8 mouse cellular contexts compared by ENCODE assay signal in genomic region chr16:56715608-56716007, GRCm38 (mm10). TPM values are rescaled to one million over a fixed set of nuclear protein-coding genes. Genes with fewer than 3 reads are reported as not detected.
DNase-seq lines count a peak whose midpoint lies in the region; ATAC-seq and TF ChIP-seq lines count a peak whose summit lies in the region.

No protein-coding gene starts in this region.

- H3K27ac ChIP-seq in liver, adult 2 months (replicated peaks; ENCODE audit: insufficient read depth, low read depth, low read length): 0 out of 2 replicates have a peak overlapping the region, but pooled peaks have one; percentile 21
- no peak overlapping the region for H3K27ac ChIP-seq in forebrain, embryonic 11.5 days (ENCODE audit: low read depth, low read length)
- H3K27ac ChIP-seq in limb, embryonic 15.5 days: no peak overlapping the region

- no peak for DNase-seq in liver, adult 2 months (ENCODE audit: extremely low read depth, low read depth, low spot score)
- no peak for DNase-seq in liver
- no peak for DNase-seq in forebrain, embryonic 11.5 days (ENCODE audit: low spot score)
- peak; percentile 43 for DNase-seq in splenic B cell, adult 2 months (ENCODE audit: low read depth, low spot score)
- DNase-seq in cerebellum, adult 8-10 months: no peak
- no peak for DNase-seq in right cerebral cortex, postnatal 25 days
- DNase-seq in lung, adult 2 months: no peak

- no peak for TF ChIP-seq CTCF in liver, adult 2 months (IDR thresholded peaks at IDR 0.05; ENCODE audit: low read depth, low read length)
- TF ChIP-seq CTCF in lung, adult 2 months (IDR thresholded peaks at IDR 0.05; ENCODE audit: insufficient read depth, low read length): no peak

- H3K4me1 ChIP-seq in liver, adult 2 months (ENCODE audit: control insufficient read depth, insufficient read depth, low read length): peaks cover 9% of the 10 kb centered on the region; the same call in 1 of the 2 replicates
- peaks cover 6% of the 10 kb centered on the region; the same call in 1 of the 2 replicates for H3K4me1 ChIP-seq in forebrain, embryonic 11.5 days (replicated peaks; ENCODE audit: control insufficient read depth, insufficient read depth, low read length)
- peaks cover 12% of the 10 kb centered on the region for H3K4me1 ChIP-seq in limb, embryonic 15.5 days
- peaks cover 9% of the 10 kb centered on the region for H3K4me1 ChIP-seq in lung, adult 2 months (ENCODE audit: control insufficient read depth, insufficient read depth, low read length)

- WGBS in liver, adult 2 months: 5% methylated on average over 3 of the region's 3 CpGs
- WGBS in forebrain, embryonic 11.5 days: 83% methylated on average over 3 of the region's 3 CpGs
- 68% methylated on average over 3 of the region's 3 CpGs for WGBS in limb, embryonic 15.5 days
- 27% methylated on average over 3 of the region's 3 CpGs for WGBS in lung, adult 2 months

- H3K9ac ChIP-seq in liver, adult 2 months (ENCODE audit: low read depth, low read length): peak overlapping the region; percentile 34
- H3K9ac ChIP-seq in forebrain, embryonic 11.5 days (ENCODE audit: low read length): no peak overlapping the region; the same call in 1 of the 2 replicates
- H3K9ac ChIP-seq in limb, embryonic 15.5 days: no peak overlapping the region

- H3K27me3 ChIP-seq in liver, adult 2 months (ENCODE audit: control insufficient read depth, insufficient read depth, low read length): no peaks in the 10 kb centered on the region
- H3K27me3 ChIP-seq in forebrain, embryonic 11.5 days (ENCODE audit: control insufficient read depth, insufficient read depth, low read length): no peaks in the 10 kb centered on the region
- H3K27me3 ChIP-seq in limb, embryonic 15.5 days: no peaks in the 10 kb centered on the region
- no peaks in the 10 kb centered on the region for H3K27me3 ChIP-seq in splenic B cell, adult 2 months (ENCODE audit: control insufficient read depth, insufficient read depth, low read length, poor library complexity, severe bottlenecking)

- no peak for ATAC-seq in forebrain, embryonic 11.5 days (replicated peaks; ENCODE audit: low FRiP score)
- no peak for ATAC-seq in limb, embryonic 15.5 days (ENCODE audit: insufficient number of reproducible peaks, low FRiP score, low TSS enrichment, low read depth)

- no peak overlapping the region for H3K4me3 ChIP-seq in liver, adult 2 months (ENCODE audit: insufficient read depth, low read depth, low read length)
- 0 out of 2 replicates have a peak overlapping the region, but pooled peaks have one; percentile 78 for H3K4me3 ChIP-seq in forebrain, embryonic 11.5 days (ENCODE audit: low read depth, low read length)
- peak overlapping the region; percentile 76 for H3K4me3 ChIP-seq in limb, embryonic 15.5 days
- no peak overlapping the region for H3K4me3 ChIP-seq in lung, adult 2 months (replicated peaks; ENCODE audit: extremely low read depth, low read depth, low read length)

- peaks cover 11% of the 10 kb centered on the region for H3K36me3 ChIP-seq in liver, adult 2 months (ENCODE audit: control insufficient read depth, insufficient read depth, low read length)
- no peaks in the 10 kb centered on the region; the same call in 1 of the 2 replicates for H3K36me3 ChIP-seq in forebrain, embryonic 11.5 days (ENCODE audit: control insufficient read depth, insufficient read depth, low read length)
- H3K36me3 ChIP-seq in limb, embryonic 15.5 days: peaks cover 18% of the 10 kb centered on the region
- 0 out of 2 replicates have a peak, but pooled peaks cover 2% of the 10 kb centered on the region for H3K36me3 ChIP-seq in splenic B cell, adult 2 months (ENCODE audit: control insufficient read depth, insufficient read depth, low read length, poor library complexity, severe bottlenecking)

- H3K4me2 ChIP-seq in forebrain, embryonic 11.5 days (ENCODE audit: low read depth, low read length, severe bottlenecking): peak overlapping the region; percentile 61
- peak overlapping the region; percentile 46 for H3K4me2 ChIP-seq in limb, embryonic 15.5 days

- peaks cover 17% of the 10 kb centered on the region; the same call in 1 of the 2 replicates for H3K79me2 ChIP-seq in liver, adult 2 months (ENCODE audit: control insufficient read depth, insufficient read depth, low read length)

- H3K9me3 ChIP-seq in forebrain, embryonic 11.5 days (ENCODE audit: control insufficient read depth, low read length): no peaks in the 10 kb centered on the region
- H3K9me3 ChIP-seq in limb, embryonic 15.5 days: no peaks in the 10 kb centered on the region

- no peak for TF ChIP-seq POLR2A in liver, adult 2 months (IDR thresholded peaks at IDR 0.05; ENCODE audit: extremely low read depth, insufficient read depth, low read length)
- no peak for TF ChIP-seq POLR2A in lung, adult 2 months (IDR thresholded peaks at IDR 0.05; ENCODE audit: borderline replicate concordance, extremely low read depth, low read depth, low read length)

RNA-seq across cellular contexts. Expression of gene Tfg, which starts 1.6 kb away (rescaled TPM):
- total RNA-seq in liver, adult 2 months (2014; rRNA removed): 22.1 and 24.1 TPM in 2 replicates
- polyA plus RNA-seq in liver, adult 2 months (2012; rRNA removed): 68.6 and 78.2 TPM in 2 replicates
- 200 and 208 TPM in 2 replicates for polyA plus RNA-seq in forebrain, embryonic 11.5 days (2014; fragmentation: Nextera tagmentation; extraction: Ambion mirVana)
- 156 and 168 TPM in 2 replicates for polyA plus RNA-seq in limb, embryonic 15.5 days (2015; fragmentation: Nextera tagmentation; extraction: Ambion mirVana)
- 51.3 and 59.6 TPM in 2 replicates for polyA plus RNA-seq in lung, adult 2 months (2012; rRNA removed)

Comparison
In these comparisons a context has a peak if more than half of its experiments do, and no peak if none do; other contexts are left out.
1. H3K4me3 ChIP-seq: peak in forebrain, embryonic 11.5 days (single experiment) and limb, embryonic 15.5 days (single experiment); none in liver, adult 2 months (single experiment) and lung, adult 2 months (single experiment).